Mouse (Mus musculus): ENCODE data around the gene Gatad2b.

GRCm38 (mm10) chr3:90253653-90254418, 39.1 kb upstream of the Gatad2b start, which contains the start of gene Crtc2:
- TF ChIP-seq CTCF (IDR thresholded peaks at IDR 0.05; ENCODE audit: control insufficient read depth, insufficient read depth, insufficient read length), result no peak
- peak; percentile 27 for TF ChIP-seq USF1 (IDR thresholded peaks at IDR 0.05; ENCODE audit: low read depth)
- no peak for TF ChIP-seq FOSL1 (IDR thresholded peaks at IDR 0.05; ENCODE audit: insufficient read depth, low read length, poor library complexity, severe bottlenecking)
- TF ChIP-seq CEBPB (IDR thresholded peaks at IDR 0.05; ENCODE audit: low read depth), result no peak

Measured in C2C12 (cell line).